Mouse (Mus musculus) kidney, adult 2 months (tissue): ENCODE data around the gene 2410137M14Rik. TPM values are rescaled to one million over a fixed set of nuclear protein-coding genes. Genes with fewer than 3 reads are reported as not detected.

Experiments used
- DNase-seq: peaks from one replicate; pipeline ENCODE4 v3.0.0; 2021
- H3K27ac ChIP-seq: fragments of 200-500 bp; 2 replicates; pipeline ENCODE4 v1.5.1; 2012; ENCODE audit warnings: low read depth, low read length, control low read depth, inconsistent platforms; ENCODE audit not compliant: insufficient read depth
- H3K27me3 ChIP-seq: fragments of 200-500 bp; replicated peaks from 2 replicates; pipeline ENCODE4 v1.6.1; 2012; ENCODE audit warnings: mild to moderate bottlenecking, moderate library complexity, low read length, inconsistent platforms; ENCODE audit not compliant: control insufficient read depth, insufficient read depth
- H3K36me3 ChIP-seq: fragments of 200-500 bp; 2 replicates; pipeline ENCODE4 v1.6.1; 2012; ENCODE audit warnings: mild to moderate bottlenecking, moderate library complexity, low read length, inconsistent platforms; ENCODE audit not compliant: control insufficient read depth, insufficient read depth
- H3K4me1 ChIP-seq: fragments of 200-500 bp; 2 replicates; pipeline ENCODE4 v1.6.1; 2011; ENCODE audit warnings: low read length; ENCODE audit not compliant: control insufficient read depth, insufficient read depth
- H3K4me3 ChIP-seq: fragments of 200-500 bp; 2 replicates; pipeline ENCODE4 v1.5.1; 2011; ENCODE audit warnings: mild to moderate bottlenecking, low read depth, low read length, control low read depth; ENCODE audit not compliant: insufficient read depth
- CTCF ChIP-seq: fragments of 200-500 bp; conservative IDR thresholded peaks from 2 replicates; pipeline ENCODE4 v1.5.1; 2011; ENCODE audit warnings: low read depth, mild to moderate bottlenecking, control low read depth, low read length, moderate library complexity, mixed read lengths; ENCODE audit not compliant: insufficient read depth, insufficient read length
- POLR2A ChIP-seq: fragments of 200-500 bp; IDR thresholded peaks from one replicate; pipeline ENCODE4 v1.6.1; 2011; ENCODE audit warnings: low read depth, low read length, control low read depth
- WGBS: fragments of 180-500 bp; shearing (Covaris S2); methylation state at CpG from one replicate; pipeline ENCODE4 v1.1.7; 2018; 5-methylcytosine and 5-hydroxymethylcytosine counted together
- polyA plus RNA-seq: library from polyadenylated mRNA; depleted of rRNA; stranded (reverse); fragments of >200 nt; gene quantifications from 2 replicates; pipeline ENCODE4 v1.2.3, GENCODE M21; 2012; rRNA removed

The 2410137M14Rik gene
- polyA plus RNA-seq, 1 experiment: 0.25 TPM

DNA sequence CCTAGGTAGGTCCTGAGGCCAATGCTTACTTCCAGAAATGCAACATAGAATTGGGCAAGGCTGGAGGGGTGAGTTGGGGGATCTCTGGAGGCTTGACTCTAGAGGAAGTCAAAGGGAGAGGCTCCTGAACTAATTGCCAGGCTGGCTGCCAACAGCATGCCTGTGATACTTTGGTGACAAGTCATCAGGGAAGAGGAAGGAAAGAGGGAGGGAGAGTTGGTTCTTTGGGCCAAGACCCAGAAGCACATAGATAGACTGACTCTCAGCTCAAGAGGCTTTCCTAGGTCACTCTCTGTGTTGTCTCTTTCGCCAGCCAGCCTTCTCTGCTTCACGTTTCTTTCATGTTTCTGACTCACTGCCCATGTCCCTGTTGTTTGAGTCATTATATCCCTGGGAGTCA is 49.2 kb downstream of the 2410137M14Rik start:
- Histone ChIP-seq H3K36me3 (no peaks in the 10 kb centered on the region), H3K4me3 (no peak overlapping the region), H3K4me1 (0 out of 2 replicates have a peak, but pooled peaks cover 2% of the 10 kb centered on the region), H3K27me3 (no peaks in the 10 kb centered on the region), H3K27ac (peak overlapping the region; percentile 73)
- TF ChIP-seq CTCF (no peak), POLR2A (no peak)
- WGBS: 44% methylated on average over 2 of the region's 2 CpGs
- peak; percentile 65 for DNase-seq

GRCm38 (mm10) chr17:36931130-36931529 is 49.9 kb downstream of the 2410137M14Rik start:
- 0 out of 2 replicates have a peak, but pooled peaks cover 2% of the 10 kb centered on the region for H3K4me1 ChIP-seq
- no peak overlapping the region for H3K4me3 ChIP-seq
- DNase-seq: no peak
- WGBS: 81% methylated on average over 4 of the region's 4 CpGs
- no peak for TF ChIP-seq POLR2A
- TF ChIP-seq CTCF: no peak
- no peaks in the 10 kb centered on the region for H3K36me3 ChIP-seq
- H3K27ac ChIP-seq: peak overlapping the region; percentile 73
- H3K27me3 ChIP-seq: no peaks in the 10 kb centered on the region

DNA sequence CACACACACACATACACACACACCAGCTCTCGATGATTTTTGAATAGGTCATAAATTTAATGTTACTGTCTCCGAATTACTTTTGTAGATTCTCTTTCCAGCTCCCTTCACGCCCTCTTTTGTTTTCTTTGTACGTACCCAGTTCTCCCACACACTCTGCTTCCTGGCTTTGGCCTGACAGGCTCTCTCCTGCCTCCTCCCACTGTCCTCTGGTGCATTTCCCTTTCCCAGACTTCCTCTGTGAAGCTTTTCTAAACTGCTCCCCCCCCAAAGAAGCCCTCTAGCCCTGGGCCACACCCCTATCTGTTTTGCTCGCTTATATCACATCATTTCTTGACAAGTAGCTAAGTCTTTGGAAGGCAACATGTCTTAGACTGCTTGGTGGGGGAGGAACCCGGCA is 50.8 kb downstream of the 2410137M14Rik start:
- Histone ChIP-seq H3K4me3 (no peak overlapping the region), H3K4me1 (0 out of 2 replicates have a peak, but pooled peaks cover 2% of the 10 kb centered on the region), H3K36me3 (no peaks in the 10 kb centered on the region), H3K27ac (no peak overlapping the region), H3K27me3 (no peaks in the 10 kb centered on the region)
- WGBS: 31% methylated on average over 6 of the region's 6 CpGs
- peak; percentile 67 for DNase-seq
- TF ChIP-seq CTCF (no peak), POLR2A (no peak)

GRCm38 (mm10) chr17:36929236-36929932 is 51.7 kb downstream of the 2410137M14Rik start:
- Histone ChIP-seq H3K36me3 (no peaks in the 10 kb centered on the region), H3K27ac (no peak overlapping the region), H3K4me1 (0 out of 2 replicates have a peak, but pooled peaks cover 2% of the 10 kb centered on the region), H3K27me3 (no peaks in the 10 kb centered on the region), H3K4me3 (no peak overlapping the region)
- no peak for DNase-seq
- 72% methylated on average over 12 of the region's 12 CpGs for WGBS
- TF ChIP-seq CTCF (no peak), POLR2A (no peak)

Other genes starting within 250 kb of the 2410137M14Rik start
- not detected in 2 replicates for gene H2-M10.5, start 208.3 kb downstream of the 2410137M14Rik start, polyA plus RNA-seq
- not detected in 2 replicates for gene H2-M10.6, start 169.1 kb downstream of the 2410137M14Rik start, polyA plus RNA-seq
- gene Trim26, start 144.1 kb downstream of the 2410137M14Rik start, polyA plus RNA-seq: 27.2 and 30.4 TPM in 2 replicates
- gene Trim15, start 114.0 kb downstream of the 2410137M14Rik start, polyA plus RNA-seq: 0.22 and 0.38 TPM in 2 replicates
- gene Trim10, start 111.7 kb downstream of the 2410137M14Rik start, polyA plus RNA-seq: 0.11 TPM in 1 of 2 replicates, not detected in the other
- gene Trim40, start 91.1 kb downstream of the 2410137M14Rik start, polyA plus RNA-seq: 0.13 TPM in 1 of 2 replicates, not detected in the other
- gene Trim31, start 83.1 kb downstream of the 2410137M14Rik start, polyA plus RNA-seq: not detected in 2 replicates
- 0.36 and 0.69 TPM in 2 replicates for gene Rnf39, start 38.3 kb downstream of the 2410137M14Rik start, polyA plus RNA-seq
- gene Ppp1r11, start 29.5 kb downstream of the 2410137M14Rik start, polyA plus RNA-seq: 54.9 and 73.8 TPM in 2 replicates
- gene Znrd1, start 22.7 kb downstream of the 2410137M14Rik start, polyA plus RNA-seq: 26.5 and 33.7 TPM in 2 replicates
- gene Znrd1as, start 22.6 kb downstream of the 2410137M14Rik start, polyA plus RNA-seq: 3.1 and 4.2 TPM in 2 replicates
- gene H2-M5, start 8.3 kb upstream of the 2410137M14Rik start, polyA plus RNA-seq: 0.03 and 0.08 TPM in 2 replicates
- gene Zfp57, start 19.9 kb upstream of the 2410137M14Rik start, polyA plus RNA-seq: 2.0 and 3.0 TPM in 2 replicates
- gene Mog, start 42.2 kb upstream of the 2410137M14Rik start, polyA plus RNA-seq: not detected in 2 replicates
- gene Gabbr1, start 64.7 kb upstream of the 2410137M14Rik start, polyA plus RNA-seq: 21.0 TPM in 2 replicates
- not detected in 2 replicates for gene Olfr90, start 107.3 kb upstream of the 2410137M14Rik start, polyA plus RNA-seq
- gene Olfr91, start 117.0 kb upstream of the 2410137M14Rik start, polyA plus RNA-seq: not detected in 2 replicates
- gene Olfr92, start 138.9 kb upstream of the 2410137M14Rik start, polyA plus RNA-seq: not detected in 2 replicates
- gene Olfr93, start 180.3 kb upstream of the 2410137M14Rik start, polyA plus RNA-seq: not detected in 2 replicates
- 0.20 and 1.6 TPM in 2 replicates for gene Ubd, start 212.7 kb upstream of the 2410137M14Rik start, polyA plus RNA-seq
- gene Olfr94, start 219.8 kb upstream of the 2410137M14Rik start, polyA plus RNA-seq: not detected in 2 replicates
- gene Olfr95, start 231.9 kb upstream of the 2410137M14Rik start, polyA plus RNA-seq: not detected in 2 replicates
- not detected in 2 replicates for gene Olfr96, start 238.9 kb upstream of the 2410137M14Rik start, polyA plus RNA-seq